Mouse (Mus musculus) bone marrow, adult 2 months (tissue): ENCODE results near the gene Dvl2. TPM values are rescaled to one million over a fixed set of nuclear protein-coding genes. Genes with fewer than 3 reads are reported as not detected.
A peak's percentile ranks its signal among the peaks of the same experiment; 100 is the strongest.

Experiments used
- H3K27ac ChIP-seq: fragments of 200-500 bp; 2 replicates; pipeline ENCODE4 v1.5.1; 2012; ENCODE audit warnings: low read depth, mild to moderate bottlenecking, control low read depth, inconsistent platforms, low read length; ENCODE audit not compliant: control insufficient read depth, poor library complexity, insufficient read depth
- H3K4me1 ChIP-seq: fragments of 200-500 bp; 2 replicates; pipeline ENCODE4 v1.6.1; 2011; ENCODE audit warnings: low read length; ENCODE audit not compliant: control insufficient read depth, insufficient read depth
- H3K4me3 ChIP-seq: fragments of 200-500 bp; replicated peaks from 2 replicates; pipeline ENCODE3; 2011; ENCODE audit warnings: mild to moderate bottlenecking, low read depth, low read length, control low read depth; ENCODE audit not compliant: control insufficient read depth
- CTCF ChIP-seq: fragments of 200-500 bp; IDR thresholded peaks from 2 replicates; pipeline ENCODE4 v1.5.1; 2011; ENCODE audit warnings: low read length, control low read depth; ENCODE audit not compliant: control insufficient read depth, insufficient read depth
- POLR2A ChIP-seq: fragments of 200-500 bp; IDR thresholded peaks from 2 replicates; pipeline ENCODE4 v1.6.1; 2011; ENCODE audit warnings: low read depth, mild to moderate bottlenecking, control low read depth, low read length, borderline replicate concordance; ENCODE audit not compliant: control insufficient read depth
- WGBS: fragments of 180-500 bp; shearing (Covaris S2); methylation state at CpG from one replicate; pipeline ENCODE4 v1.1.7; 2018; 5-methylcytosine and 5-hydroxymethylcytosine counted together
- polyA plus RNA-seq: library from polyadenylated mRNA; stranded (reverse); fragments of >200 nt; gene quantifications from 2 replicates; pipeline ENCODE4 v1.2.4, GENCODE M21; 2011; ENCODE audit warnings: low replicate concordance; ENCODE audit not compliant: missing spikeins, insufficient read depth, insufficient read length

Gene Dvl2
- polyA plus RNA-seq, 1 experiment = 12.8 TPM

DNA sequence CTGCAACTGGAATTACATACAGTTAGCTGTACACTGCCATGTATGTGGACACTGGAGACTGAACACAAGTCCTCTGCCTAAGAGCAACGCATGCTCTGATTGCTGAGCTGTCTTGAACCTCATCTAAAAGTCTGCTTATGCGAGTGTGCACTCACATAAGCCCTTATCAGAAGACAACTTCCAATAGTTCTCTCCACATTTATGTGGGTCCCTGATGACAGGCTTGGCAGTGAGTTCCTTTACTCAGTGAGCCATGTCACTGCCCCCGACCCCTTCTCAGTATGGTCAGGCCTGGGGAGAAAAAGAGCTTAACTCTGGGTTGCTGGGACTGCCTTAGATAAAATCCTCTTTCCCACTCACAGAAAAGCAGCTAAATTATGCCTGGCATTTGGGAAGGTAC, 16.3 kb downstream of the Dvl2 start, which contains the start of gene Dlg4:
Gene Dlg4 (plus strand): TSS at position 274 of the 400 bp plus-strand sequence.
- Histone ChIP-seq H3K27ac (no peak within 1 kb of the TSS), H3K4me1 (peaks cover 1% of the 10 kb centered on the region; the same call in 1 of the 2 replicates), H3K4me3 (no peak within 1 kb of the TSS)
- 75% methylated on average over 3 of the region's 3 CpGs for WGBS
- TF ChIP-seq POLR2A (no peak), CTCF (no peak)

DNA sequence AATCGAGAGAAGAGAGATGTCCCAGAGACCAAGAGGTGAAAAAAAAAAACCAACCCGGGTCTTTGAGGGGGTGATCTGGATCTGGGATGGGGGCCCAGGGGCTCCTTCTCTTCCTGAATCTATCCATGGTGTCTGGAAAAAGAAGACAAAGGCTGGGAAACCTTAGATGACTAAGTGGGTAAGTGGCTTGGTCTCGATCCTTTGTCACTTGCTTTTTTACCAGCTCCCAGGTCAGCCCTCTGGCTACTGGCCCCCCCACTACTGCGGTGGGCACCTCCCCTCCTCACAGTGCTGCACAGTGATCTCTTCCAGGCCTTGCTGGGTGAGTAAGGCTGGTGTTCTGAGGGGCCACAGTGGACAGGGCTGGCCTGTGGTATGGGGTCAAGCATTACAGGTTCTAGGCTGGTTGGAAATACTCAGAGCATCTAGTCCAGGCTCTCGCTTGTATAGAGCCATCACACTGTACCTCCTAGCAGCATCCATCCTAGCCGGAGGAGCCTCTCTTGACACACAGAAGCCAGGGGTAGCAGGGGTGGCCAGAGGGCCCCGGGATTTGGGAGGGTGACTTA, 16.9 kb downstream of the Dvl2 start:
- Histone ChIP-seq H3K4me1 (peaks cover 1% of the 10 kb centered on the region; the same call in 1 of the 2 replicates), H3K4me3 (no peak overlapping the region), H3K27ac (no peak overlapping the region)
- no peak for TF ChIP-seq CTCF
- no peak for TF ChIP-seq POLR2A
- 63% methylated on average over 7 of the region's 7 CpGs for WGBS

GRCm38 (mm10) chr11:70018131-70018990, 18.0 kb downstream of the Dvl2 start:
- H3K4me1 ChIP-seq = peaks cover 1% of the 10 kb centered on the region; the same call in 1 of the 2 replicates
- no peak overlapping the region for H3K27ac ChIP-seq
- 1% methylated on average over 25 of the region's 25 CpGs for WGBS
- H3K4me3 ChIP-seq = peak overlapping the region; percentile 18
- TF ChIP-seq POLR2A = no peak
- no peak for TF ChIP-seq CTCF

- TF ChIP-seq POLR2A = no peak
- no peak for TF ChIP-seq CTCF
- no peak overlapping the region for H3K27ac ChIP-seq
- H3K4me1 ChIP-seq = no peaks in the 10 kb centered on the region; the same call in 1 of the 2 replicates
- 20% methylated on average over 2 of the region's 2 CpGs for WGBS
- no peak overlapping the region for H3K4me3 ChIP-seq
Observed at GRCm38 (mm10) chr11:70019495-70020021, 19.2 kb downstream of the Dvl2 start.

GRCm38 (mm10) chr11:70020022-70020631, 19.7 kb downstream of the Dvl2 start:
- Histone ChIP-seq H3K4me1 (no peaks in the 10 kb centered on the region; the same call in 1 of the 2 replicates), H3K27ac (no peak overlapping the region), H3K4me3 (no peak overlapping the region)
- TF ChIP-seq POLR2A (no peak), CTCF (no peak)
- WGBS = 18% methylated on average over 8 of the region's 8 CpGs

- Histone ChIP-seq H3K27ac (no peak overlapping the region), H3K4me3 (peak overlapping the region; percentile 65), H3K4me1 (no peaks in the 10 kb centered on the region; the same call in 1 of the 2 replicates)
- TF ChIP-seq CTCF = peak; percentile 56; the same call in 1 of the 2 replicates
- no peak for TF ChIP-seq POLR2A
- WGBS = 0% methylated on average over 8 of the region's 8 CpGs
Observed at GRCm38 (mm10) chr11:70020731-70021263, 20.4 kb downstream of the Dvl2 start.

DNA sequence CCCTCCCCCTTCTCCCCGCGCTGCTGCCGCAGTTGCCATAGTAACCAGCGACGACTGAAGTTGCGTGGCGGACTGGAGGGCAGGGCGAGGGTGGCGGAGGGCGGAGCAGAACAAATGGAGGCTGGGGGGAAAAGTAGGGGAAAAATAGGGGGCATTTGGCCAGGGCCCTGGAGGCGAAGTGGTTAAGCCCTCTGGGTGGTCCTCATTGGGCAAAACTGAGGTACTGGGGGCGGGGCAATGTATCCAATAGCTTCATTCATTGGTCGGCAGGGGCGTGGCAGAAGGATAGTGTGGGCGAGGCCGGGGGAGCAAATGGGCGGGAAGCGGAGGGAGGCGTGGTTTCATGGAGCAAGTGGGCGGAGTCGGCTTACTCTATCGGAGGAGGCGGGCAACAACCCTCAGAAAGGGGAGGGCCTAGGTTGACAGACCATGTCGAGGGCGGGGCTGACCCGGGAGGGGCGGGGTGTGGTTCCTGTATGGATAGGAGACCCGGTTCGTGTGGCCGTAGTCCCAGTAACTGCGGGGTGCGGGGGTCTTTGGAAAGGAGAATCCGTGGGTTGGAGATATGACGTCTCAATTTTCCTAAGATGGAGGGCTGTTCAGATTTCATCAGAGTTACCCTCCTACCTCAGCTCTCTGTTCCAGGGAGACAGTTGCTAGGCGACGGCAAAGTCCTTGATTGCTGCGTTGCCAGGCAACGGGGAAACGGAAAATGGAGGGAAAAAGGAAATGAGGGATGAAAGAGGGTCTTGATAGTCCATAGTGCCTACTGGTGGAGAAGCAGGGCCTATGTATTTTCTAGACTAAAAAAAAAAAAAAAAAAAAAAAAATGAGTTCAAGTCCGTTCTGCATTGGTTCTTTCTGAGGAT, 21.1 kb downstream of the Dvl2 start:
- H3K4me1 ChIP-seq = no peaks in the 10 kb centered on the region; the same call in 1 of the 2 replicates

More for the DNA sequence above, 21.1 kb downstream of the Dvl2 start:
- Histone ChIP-seq H3K4me3 (peak overlapping the region; percentile 65), H3K27ac (no peak overlapping the region)
- WGBS = 4% methylated on average over 40 of the region's 40 CpGs
- TF ChIP-seq POLR2A (no peak; the same call in 1 of the 2 replicates), CTCF (no peak)
